Mouse (Mus musculus) monocyte, adult 5-6 weeks (primary cell): Measurements from ENCODE around the gene Tlk1. TPM values are rescaled to one million over a fixed set of nuclear protein-coding genes. Genes with fewer than 3 reads are reported as not detected.

ENCODE experiments used
- ATAC-seq: fragments of 153-309, 156-312 bp; replicated peaks from 2 replicates; pipeline ENCODE4 v1.8.0; 2017; ENCODE audit warnings: mild to moderate bottlenecking; ENCODE audit not compliant: low TSS enrichment, insufficient number of reproducible peaks, severe bottlenecking, poor library complexity, low FRiP score
- total RNA-seq: library from RNA; stranded (forward); fragments of 200-1000, 200-491, 200-594 nt; gene quantifications from 3 replicates; pipeline ENCODE4 v1.2.3, GENCODE M21; 2017

Tlk1 gene
- total RNA-seq, result 79.4 to 108 TPM (median 81.9 TPM) in 3 replicates

- peak; percentile 42 for ATAC-seq
These were observed at the start of gene Tlk1 for GRCm38 (mm10) chr2:70825371-70826051. Gene Tlk1, minus strand, starts transcription at chr2:70825728.

- ATAC-seq, result no peak
These were observed 49.6 kb upstream of the Tlk1 start for GRCm38 (mm10) chr2:70875129-70875528.

GRCm38 (mm10) chr2:70873168-70873567 lies 47.6 kb upstream of the Tlk1 start:
- no peak for ATAC-seq

- ATAC-seq, result no peak
These were observed 46.0 kb upstream of the Tlk1 start for GRCm38 (mm10) chr2:70871466-70872022.

GRCm38 (mm10) chr2:70870819-70871218 lies 45.3 kb upstream of the Tlk1 start:
- ATAC-seq, result no peak

- ATAC-seq, result no peak
These were observed 43.6 kb upstream of the Tlk1 start for GRCm38 (mm10) chr2:70869116-70869515.

- ATAC-seq, result no peak
These were observed 41.7 kb upstream of the Tlk1 start for GRCm38 (mm10) chr2:70867231-70867630.

GRCm38 (mm10) chr2:70862881-70863280 lies 37.4 kb upstream of the Tlk1 start:
- no peak for ATAC-seq

- no peak for ATAC-seq
These were observed 34.2 kb upstream of the Tlk1 start for GRCm38 (mm10) chr2:70859740-70860139.

- no peak for ATAC-seq
These were observed 31.4 kb upstream of the Tlk1 start for GRCm38 (mm10) chr2:70856971-70857370.

- ATAC-seq, result no peak
These were observed 28.8 kb upstream of the Tlk1 start for GRCm38 (mm10) chr2:70854231-70854888.

GRCm38 (mm10) chr2:70853329-70853728 lies 27.8 kb upstream of the Tlk1 start:
- ATAC-seq, result no peak

GRCm38 (mm10) chr2:70852796-70853221 lies 27.3 kb upstream of the Tlk1 start:
- no peak for ATAC-seq

GRCm38 (mm10) chr2:70852186-70852795 lies 26.8 kb upstream of the Tlk1 start:
- ATAC-seq, result no peak

GRCm38 (mm10) chr2:70845871-70846270 lies 20.3 kb upstream of the Tlk1 start:
- ATAC-seq, result no peak

GRCm38 (mm10) chr2:70844694-70845395 lies 19.3 kb upstream of the Tlk1 start:
- ATAC-seq, result no peak

GRCm38 (mm10) chr2:70842049-70842618 lies 16.6 kb upstream of the Tlk1 start:
- no peak for ATAC-seq

- ATAC-seq, result no peak
These were observed 13.1 kb upstream of the Tlk1 start for GRCm38 (mm10) chr2:70838536-70839216.
